Mouse (Mus musculus) C2C12 (cell line): ENCODE measurements around the gene Clrn3. TPM values are rescaled to one million over a fixed set of nuclear protein-coding genes. Genes with fewer than 3 reads are reported as not detected.

Source experiments
- H3K27me3 ChIP-seq: one replicate; pipeline ENCODE4 v1.6.1; 2011; ENCODE audit not compliant: control insufficient read depth, insufficient read depth, insufficient read length
- H3K36me3 ChIP-seq: one replicate; pipeline ENCODE4 v1.6.1; 2011; ENCODE audit not compliant: control insufficient read depth, insufficient read depth
- H3K4me3 ChIP-seq: one replicate; pipeline ENCODE4 v1.5.1; 2011; ENCODE audit warnings: mild to moderate bottlenecking, control low read depth; ENCODE audit not compliant: poor library complexity, insufficient read depth, severe bottlenecking
- H3K79me2 ChIP-seq: one replicate; pipeline ENCODE4 v1.6.1; 2011; ENCODE audit not compliant: control insufficient read depth, insufficient read depth
- H3K79me3 ChIP-seq: one replicate; pipeline ENCODE4 v1.6.1; 2011; ENCODE audit warnings: low read depth, control low read depth
- H3ac ChIP-seq: one replicate; pipeline ENCODE3; 2011; ENCODE audit warnings: low read depth; ENCODE audit not compliant: control insufficient read depth, insufficient read length
- CEBPB ChIP-seq: IDR thresholded peaks from one replicate; pipeline ENCODE4 v1.6.1; 2011; ENCODE audit warnings: low read depth, mild to moderate bottlenecking, control low read depth, moderate library complexity
- CTCF ChIP-seq: IDR thresholded peaks from one replicate; pipeline ENCODE4 v1.5.1; 2011; ENCODE audit not compliant: control insufficient read depth, insufficient read depth, insufficient read length
- FOSL1 ChIP-seq: IDR thresholded peaks from one replicate; pipeline ENCODE4 v1.8.0; 2011; ENCODE audit warnings: mild to moderate bottlenecking, low read length; ENCODE audit not compliant: poor library complexity, insufficient read depth, severe bottlenecking
- MAX ChIP-seq: IDR thresholded peaks from one replicate; pipeline ENCODE4 v1.6.1; 2011; ENCODE audit warnings: mild to moderate bottlenecking, control low read depth
- MYOD1 ChIP-seq: IDR thresholded peaks from one replicate; pipeline ENCODE4 v1.6.1; 2011; ENCODE audit warnings: low read depth; ENCODE audit not compliant: control insufficient read depth, insufficient read length
- MYOG ChIP-seq: IDR thresholded peaks from one replicate; pipeline ENCODE4 v1.6.1; 2011; ENCODE audit not compliant: control insufficient read depth, insufficient read length; ENCODE audit errors: extremely low read depth
- USF1 ChIP-seq: IDR thresholded peaks from one replicate; pipeline ENCODE4 v1.6.1; 2011; ENCODE audit warnings: low read depth, mild to moderate bottlenecking, control low read depth, moderate library complexity
- microRNA-seq: library from miRNA; unstranded; fragments of <30 nt; microRNA quantifications from one replicate; pipeline ENCODE4, GENCODE M21; 2019; ENCODE audit warnings: borderline microRNAs expressed
- polyA plus RNA-seq: library from polyadenylated mRNA; unstranded; fragments of >200 nt; fragmentation: generic; extraction: Trizol; gene quantifications from one replicate; pipeline ENCODE4 v1.2.1, GENCODE M21; 2012; ENCODE audit warnings: missing spikeins

Clrn3 gene
- polyA plus RNA-seq, 1 experiment = not detected

DNA sequence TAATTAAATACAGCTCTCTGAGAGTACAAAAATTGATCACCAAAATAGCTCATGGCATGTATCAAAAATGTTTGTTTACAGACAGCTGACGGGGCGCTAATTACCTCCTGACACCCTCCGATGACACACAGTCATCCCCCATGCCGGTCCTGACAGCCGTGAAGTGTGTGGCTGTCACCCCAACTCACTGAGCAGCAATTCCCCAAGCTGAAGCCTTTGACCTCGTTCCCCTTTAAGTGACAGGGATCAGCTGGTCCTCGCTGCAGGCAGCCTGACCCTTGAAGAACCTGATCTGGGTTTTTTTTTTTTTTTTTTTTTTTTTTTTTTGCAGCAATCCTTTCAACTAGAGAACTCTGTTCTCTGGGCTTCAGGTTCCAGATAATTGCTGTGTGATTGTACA, 59.8 kb downstream of the Clrn3 start:
- Histone ChIP-seq H3K36me3 (no peaks in the 10 kb centered on the region), H3K79me2 (no peaks in the 10 kb centered on the region), H3K79me3 (no peaks in the 10 kb centered on the region), H3K4me3 (no peak overlapping the region), H3ac (no peak overlapping the region), H3K27me3 (no peaks in the 10 kb centered on the region)
- no peak for TF ChIP-seq MYOD1
- no peak for TF ChIP-seq CEBPB
- no peak for TF ChIP-seq FOSL1
- no peak for TF ChIP-seq CTCF

DNA sequence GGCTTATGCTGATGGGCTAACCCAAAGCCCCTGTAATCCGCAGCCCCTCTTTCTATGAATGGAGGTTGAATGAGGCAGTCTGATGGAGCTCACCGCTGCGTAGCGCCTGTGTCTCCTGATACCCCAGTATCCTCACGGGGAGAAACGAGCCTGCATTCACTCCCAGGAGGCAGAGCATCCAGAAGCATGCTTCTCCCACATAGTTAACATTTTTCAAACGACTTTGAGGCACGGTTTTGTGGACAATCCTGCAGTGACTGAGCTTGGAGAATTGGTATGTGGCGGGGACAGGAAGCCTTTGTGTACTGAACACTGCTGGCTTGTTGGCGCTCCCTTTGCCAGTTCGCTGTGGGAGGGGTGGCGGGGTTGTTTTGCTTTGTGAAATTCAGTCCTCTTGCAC, 63.2 kb downstream of the Clrn3 start:
- Histone ChIP-seq H3ac (no peak overlapping the region), H3K4me3 (no peak overlapping the region), H3K79me3 (no peaks in the 10 kb centered on the region), H3K36me3 (no peaks in the 10 kb centered on the region), H3K27me3 (no peaks in the 10 kb centered on the region), H3K79me2 (no peaks in the 10 kb centered on the region)
- TF ChIP-seq MYOG = no peak
- no peak for TF ChIP-seq USF1
- TF ChIP-seq CEBPB = no peak
- TF ChIP-seq MAX = no peak
- no peak for TF ChIP-seq MYOD1
- TF ChIP-seq CTCF = no peak
- TF ChIP-seq FOSL1 = no peak

DNA sequence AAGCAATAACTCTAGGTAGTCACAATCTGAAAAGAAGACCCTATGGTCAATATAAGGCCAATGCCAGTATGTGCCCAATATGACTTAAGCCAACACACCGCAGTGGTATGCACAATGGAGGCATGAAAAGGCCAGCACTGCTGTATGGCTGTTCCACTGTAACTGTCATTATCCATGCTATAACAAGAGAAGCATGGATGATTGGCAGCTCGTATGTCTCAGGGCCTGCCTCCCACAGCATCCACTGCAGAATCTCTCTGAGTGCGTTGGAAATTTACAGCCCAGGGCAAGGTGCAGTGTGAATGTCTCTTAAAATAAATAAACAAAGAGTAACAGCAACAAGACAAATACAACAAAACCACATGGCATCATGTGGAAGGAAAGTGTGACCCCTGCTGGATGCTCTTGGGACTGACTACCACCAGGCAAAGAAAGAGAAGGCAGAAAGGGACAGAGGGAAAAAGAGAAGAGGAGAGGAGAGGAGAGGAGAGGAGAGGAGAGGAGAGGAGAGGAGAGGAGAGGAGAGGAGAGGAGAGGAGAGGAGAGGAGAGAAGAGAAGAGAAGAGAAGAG, 63.7 kb downstream of the Clrn3 start:
- TF ChIP-seq MAX (no peak), CEBPB (no peak), FOSL1 (no peak), CTCF (no peak)
- H3K79me3 ChIP-seq = no peaks in the 10 kb centered on the region
- H3ac ChIP-seq = no peak overlapping the region
- no peak overlapping the region for H3K4me3 ChIP-seq
- no peaks in the 10 kb centered on the region for H3K27me3 ChIP-seq
- no peaks in the 10 kb centered on the region for H3K79me2 ChIP-seq
- H3K36me3 ChIP-seq = no peaks in the 10 kb centered on the region

Small RNAs within 50 kb of the gene (microRNA-seq; reads per million reads assigned to microRNA genes)
- not detected for gene Mir1962

Other genes with a start within 250 kb of the Clrn3 start
- gene Foxi2, start 118.3 kb downstream of the Clrn3 start, polyA plus RNA-seq = not detected
- gene Ptpre, start 8.8 kb upstream of the Clrn3 start, polyA plus RNA-seq = 1.5 TPM
- 18.1 TPM for gene Mki67, start 187.7 kb upstream of the Clrn3 start, polyA plus RNA-seq